Mouse (Mus musculus) heart, adult 8-10 months (tissue): ENCODE results near the gene 2810459M11Rik. TPM values are rescaled to one million over a fixed set of nuclear protein-coding genes. Genes with fewer than 3 reads are reported as not detected.
A peak's percentile ranks its signal among the peaks of the same experiment; 100 is the strongest.
"Not testable (repeated sequence)": the region's sequence is repeated elsewhere in the genome, so short reads cannot be mapped to it uniquely, and the experiment has no call there.

Experiments used
- DNase-seq: peaks from one replicate; pipeline ENCODE4 v3.0.0; 2022; ENCODE audit warnings: low spot score
- total RNA-seq, 4 experiments: library from RNA; stranded (reverse); gene quantifications; 2 replicates each; pipeline ENCODE4 v1.2.4; 2022

2810459M11Rik gene
- not detected for total RNA-seq

DNA sequence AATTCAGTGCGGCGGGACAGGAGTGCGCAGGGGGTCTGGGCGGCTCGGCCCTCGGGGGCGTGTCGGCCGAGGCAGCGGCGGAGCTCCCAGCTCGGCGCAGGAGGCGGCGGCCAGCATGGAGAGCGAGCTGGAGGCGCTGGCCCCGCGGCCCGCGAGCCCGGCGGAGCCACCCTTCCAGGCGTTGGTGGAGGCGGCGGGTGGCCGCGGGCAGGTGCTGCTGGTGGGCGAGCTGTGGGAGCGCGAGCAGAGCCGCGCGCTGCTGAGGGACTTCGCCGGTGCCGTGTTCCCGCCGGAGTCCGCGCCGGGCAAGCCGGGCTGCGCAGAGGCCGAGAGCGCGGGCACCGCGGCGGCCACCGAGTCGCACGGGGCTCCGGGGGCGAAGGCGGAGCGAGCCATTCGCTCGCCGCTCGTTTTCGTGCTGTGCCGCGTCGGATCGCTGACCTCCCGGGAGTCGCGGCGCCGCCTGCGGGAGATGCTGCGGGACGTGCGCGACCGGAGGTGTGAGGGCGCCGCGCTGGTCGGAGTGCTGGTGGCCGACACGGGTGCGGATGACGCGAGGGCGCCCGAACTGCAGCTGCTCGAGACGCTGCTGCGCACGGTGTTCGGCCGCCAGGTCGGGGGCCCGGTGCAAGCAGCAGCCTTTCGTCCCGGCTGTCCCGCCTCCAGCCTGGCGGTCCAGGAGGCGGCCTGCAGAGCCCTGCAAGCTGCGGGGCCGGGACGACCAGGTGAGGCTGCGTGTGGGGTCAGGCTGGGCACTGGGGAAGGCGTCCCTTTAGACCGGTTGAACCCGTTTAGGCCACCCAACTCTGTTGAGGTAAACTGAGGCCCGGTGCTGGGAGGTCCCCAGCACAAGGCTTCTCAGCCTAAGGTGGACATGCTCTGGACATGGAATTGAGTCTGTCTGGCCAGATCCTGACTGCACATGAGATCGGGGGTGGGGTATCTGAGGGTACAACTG is at the start of gene 2810459M11Rik:
TSS of gene 2810459M11Rik (plus strand) at position 16 of the 958 bp plus-strand sequence.
- DNase-seq = no peak

DNA sequence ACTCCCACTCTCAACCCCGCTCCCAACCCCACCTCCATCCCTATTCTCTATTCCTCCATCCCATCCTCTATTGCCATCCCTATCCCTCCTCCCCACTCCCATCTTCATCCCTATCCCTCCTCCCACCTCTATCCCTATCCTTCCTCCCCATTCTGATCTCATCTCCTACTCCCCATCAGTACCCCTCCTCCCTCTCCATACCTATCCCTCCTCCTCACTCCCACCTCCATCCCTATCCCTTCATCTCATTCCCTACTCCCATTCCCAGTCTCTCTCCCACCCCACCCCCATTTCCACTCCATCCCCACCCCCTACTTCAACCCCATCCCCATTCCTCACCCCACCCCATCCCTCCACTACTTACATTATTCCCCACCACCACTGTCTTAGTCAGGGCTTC is 48.4 kb upstream of the 2810459M11Rik start:
- no peak for DNase-seq

GRCm38 (mm10) chr1:85998012-85998411 is 47.7 kb upstream of the 2810459M11Rik start:
- DNase-seq = no peak

- no peak for DNase-seq
Measured at GRCm38 (mm10) chr1:85999853-86000570, 45.7 kb upstream of the 2810459M11Rik start.

- no peak for DNase-seq
Measured at GRCm38 (mm10) chr1:86005540-86005939, 40.1 kb upstream of the 2810459M11Rik start.

- no peak for DNase-seq
Measured at GRCm38 (mm10) chr1:86006040-86006439, 39.6 kb upstream of the 2810459M11Rik start.

DNA sequence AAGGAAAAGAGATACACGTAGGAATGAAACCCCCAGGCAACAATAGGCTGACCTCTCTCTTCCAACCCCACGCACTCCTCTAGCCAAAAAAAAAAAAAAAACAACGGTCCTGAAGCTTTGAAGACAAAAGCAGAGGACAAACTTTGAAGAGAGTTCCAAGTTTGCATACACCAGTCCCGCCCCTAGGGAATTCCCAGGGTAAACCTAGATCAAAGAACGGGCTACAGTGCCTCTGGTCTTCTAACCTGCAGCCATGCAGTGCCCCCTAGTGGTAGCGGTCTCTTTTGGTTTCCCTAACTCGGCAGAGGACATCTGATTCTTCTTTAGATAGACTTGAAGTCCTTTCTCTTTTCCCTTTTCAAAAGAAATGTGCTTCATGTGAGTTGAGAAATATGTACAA is 37.9 kb upstream of the 2810459M11Rik start:
- DNase-seq = peak; percentile 84

GRCm38 (mm10) chr1:86015758-86016157 is 29.9 kb upstream of the 2810459M11Rik start:
- DNase-seq = not testable (repeated sequence)

GRCm38 (mm10) chr1:86016516-86016915 is 29.1 kb upstream of the 2810459M11Rik start, which contains the start of gene Spata3:
TSS of gene Spata3 (plus strand) at chr1:86016816.
- DNase-seq = no peak

DNA sequence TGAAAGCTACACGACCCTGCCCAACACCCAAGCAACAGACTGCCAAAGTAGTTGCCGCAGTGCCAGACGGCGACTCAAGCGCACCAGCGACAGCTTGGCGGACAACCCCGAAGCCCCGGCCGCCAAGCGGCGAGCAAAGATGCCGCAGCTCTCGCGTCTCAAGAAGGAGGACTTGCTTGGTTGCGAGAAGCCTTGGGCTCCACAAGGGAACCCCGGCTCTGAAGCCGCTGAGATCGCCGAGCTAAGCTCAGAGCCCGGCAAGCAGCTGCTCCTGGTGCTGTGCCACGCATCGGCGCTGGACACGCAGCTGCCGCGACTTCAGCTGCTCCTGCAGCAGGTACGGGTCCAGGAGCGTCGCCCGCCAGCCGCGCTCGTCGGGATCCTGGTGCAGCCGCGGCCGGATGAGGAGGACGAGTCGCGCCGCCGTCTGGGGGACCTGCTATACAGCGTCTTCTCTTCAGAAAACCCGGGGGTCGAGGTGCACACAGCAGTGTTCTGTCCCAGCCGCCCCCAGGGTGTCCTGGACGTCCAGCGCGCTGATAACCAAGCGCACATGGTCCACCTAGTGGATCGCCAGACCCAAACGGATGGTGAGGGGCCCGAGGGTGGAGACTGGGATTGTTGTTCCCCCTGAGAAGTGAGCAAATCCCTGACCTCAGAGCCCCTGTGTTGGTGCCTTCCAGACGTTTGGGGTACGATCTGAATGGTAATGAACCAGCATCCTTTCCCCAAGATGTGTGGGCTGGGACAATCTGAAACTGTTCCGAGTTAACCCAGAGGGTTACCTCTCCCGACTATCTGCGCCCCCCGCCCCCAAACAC is 27.2 kb upstream of the 2810459M11Rik start:
- no peak for DNase-seq

DNA sequence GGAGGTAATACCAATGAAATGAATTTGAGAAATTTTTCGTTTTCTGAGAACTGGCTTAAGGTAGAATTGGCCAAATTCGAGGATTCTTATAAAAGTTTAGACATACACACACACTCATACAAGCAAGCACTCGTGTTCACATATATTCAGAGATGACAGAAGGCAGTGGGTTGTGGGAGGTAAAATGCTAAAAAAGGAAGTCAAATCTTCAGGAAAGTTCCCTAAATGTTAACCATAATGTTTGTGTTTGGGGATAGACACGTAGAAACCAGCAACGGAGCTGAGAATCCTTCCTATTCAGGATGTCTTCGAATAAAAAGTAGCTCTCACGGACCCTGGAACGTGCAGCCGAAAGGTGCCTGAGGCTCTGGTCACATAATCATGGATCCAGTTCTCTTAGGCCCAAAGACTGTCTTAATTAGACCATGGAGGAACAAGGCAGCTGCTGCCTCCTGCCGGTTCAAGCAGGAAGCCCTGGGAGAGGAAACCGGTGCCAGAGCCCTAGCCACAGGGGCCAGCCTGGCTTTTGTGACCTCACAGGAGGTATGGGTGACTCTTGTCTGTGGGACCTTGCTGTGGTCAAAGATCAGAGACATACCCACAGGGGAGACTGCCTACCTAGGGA is 24.2 kb upstream of the 2810459M11Rik start:
- DNase-seq = no peak

DNA sequence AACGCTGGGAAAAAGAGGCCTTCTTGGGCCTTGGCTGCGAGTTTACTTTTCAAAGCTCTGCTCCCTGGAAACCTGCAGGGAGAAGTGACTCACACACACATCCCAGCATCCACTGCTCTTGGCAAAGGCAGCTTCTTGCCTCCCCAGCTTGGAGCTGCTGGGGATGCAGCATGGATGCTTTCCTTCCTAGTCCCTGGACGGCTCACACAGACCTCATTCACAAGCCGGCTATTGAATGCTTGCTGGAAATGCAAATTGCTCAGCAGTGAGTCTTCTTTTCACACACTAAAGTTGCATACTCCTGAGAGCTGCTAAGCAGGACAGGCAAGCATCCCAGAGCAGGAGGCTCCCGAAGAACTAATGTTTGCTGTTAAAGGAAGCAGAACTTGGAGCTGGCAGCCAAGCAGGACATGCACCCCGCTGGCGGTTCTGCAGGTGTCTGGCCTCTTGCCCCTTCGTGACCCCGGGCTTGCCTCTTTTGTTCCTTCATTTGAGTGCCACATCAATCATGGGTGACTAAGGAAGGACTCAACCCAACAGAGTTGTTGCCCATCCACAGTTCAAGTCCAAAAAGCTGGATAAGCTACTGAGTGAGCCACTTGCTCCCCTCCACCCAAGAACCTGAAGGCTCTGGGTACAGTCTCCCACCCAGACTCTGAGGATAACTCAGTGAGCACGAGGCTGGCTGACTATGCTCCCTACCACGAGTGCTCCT is 13.2 kb upstream of the 2810459M11Rik start:
- no peak for DNase-seq

DNA sequence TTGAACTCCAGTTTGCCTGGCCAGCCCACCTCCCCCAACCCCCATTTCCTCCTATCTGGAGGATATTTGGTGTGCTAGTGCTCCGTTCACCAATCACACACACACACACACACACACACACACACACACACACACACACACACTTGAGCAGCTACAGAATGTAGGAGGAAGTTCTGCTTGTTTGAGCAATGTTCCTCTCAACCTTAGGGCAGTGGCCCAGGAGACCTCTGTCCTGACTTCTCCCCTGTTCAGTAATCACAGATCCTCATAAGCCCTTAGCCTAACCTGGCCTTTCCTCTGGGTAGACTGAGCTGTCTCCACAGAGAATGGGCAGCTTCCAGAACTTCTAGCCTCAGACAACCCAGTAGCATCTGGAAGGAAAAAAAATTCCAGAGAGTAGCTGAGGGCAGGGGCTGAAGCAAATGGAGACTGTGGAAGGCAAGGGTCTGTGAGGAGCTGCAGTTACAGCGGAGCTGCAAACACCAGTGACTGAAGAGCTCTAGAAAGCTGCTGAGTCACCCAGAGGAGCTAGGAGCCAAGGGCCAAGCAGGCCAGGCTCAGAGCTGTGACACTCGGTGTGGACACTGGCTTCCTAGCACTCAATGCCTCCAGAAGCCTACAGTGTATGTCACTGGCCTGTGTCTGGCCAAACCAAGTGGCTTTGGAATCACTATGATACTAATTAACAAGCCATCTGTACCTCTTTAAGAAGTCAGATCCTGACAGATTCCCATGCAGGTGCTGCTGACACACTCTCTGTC is 7.3 kb upstream of the 2810459M11Rik start:
- peak; percentile 40 for DNase-seq

- no peak for DNase-seq
Measured at GRCm38 (mm10) chr1:86040131-86040530, 5.5 kb upstream of the 2810459M11Rik start.

DNA sequence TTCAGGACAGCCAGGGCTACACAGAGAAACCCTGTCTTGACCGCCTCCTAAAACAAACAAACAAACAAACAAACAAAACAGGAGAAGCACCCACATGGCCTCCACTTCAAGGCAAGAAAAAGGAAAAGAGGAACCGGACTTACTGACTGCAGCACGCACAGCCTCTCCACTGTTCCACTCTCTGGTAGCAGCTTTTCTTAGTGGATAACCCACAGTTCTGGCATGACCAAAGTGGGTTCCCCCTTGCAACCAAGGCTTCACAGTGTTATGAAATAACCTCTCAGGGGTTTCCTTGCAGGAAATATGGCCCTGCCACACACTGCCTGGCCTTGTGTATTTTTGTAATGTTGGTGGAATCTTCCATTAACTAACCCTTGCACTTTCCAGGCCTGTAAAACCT is 4.8 kb upstream of the 2810459M11Rik start:
- DNase-seq = no peak

- DNase-seq = no peak
Measured at GRCm38 (mm10) chr1:86045056-86045455, 607 bp upstream of the 2810459M11Rik start.

DNA sequence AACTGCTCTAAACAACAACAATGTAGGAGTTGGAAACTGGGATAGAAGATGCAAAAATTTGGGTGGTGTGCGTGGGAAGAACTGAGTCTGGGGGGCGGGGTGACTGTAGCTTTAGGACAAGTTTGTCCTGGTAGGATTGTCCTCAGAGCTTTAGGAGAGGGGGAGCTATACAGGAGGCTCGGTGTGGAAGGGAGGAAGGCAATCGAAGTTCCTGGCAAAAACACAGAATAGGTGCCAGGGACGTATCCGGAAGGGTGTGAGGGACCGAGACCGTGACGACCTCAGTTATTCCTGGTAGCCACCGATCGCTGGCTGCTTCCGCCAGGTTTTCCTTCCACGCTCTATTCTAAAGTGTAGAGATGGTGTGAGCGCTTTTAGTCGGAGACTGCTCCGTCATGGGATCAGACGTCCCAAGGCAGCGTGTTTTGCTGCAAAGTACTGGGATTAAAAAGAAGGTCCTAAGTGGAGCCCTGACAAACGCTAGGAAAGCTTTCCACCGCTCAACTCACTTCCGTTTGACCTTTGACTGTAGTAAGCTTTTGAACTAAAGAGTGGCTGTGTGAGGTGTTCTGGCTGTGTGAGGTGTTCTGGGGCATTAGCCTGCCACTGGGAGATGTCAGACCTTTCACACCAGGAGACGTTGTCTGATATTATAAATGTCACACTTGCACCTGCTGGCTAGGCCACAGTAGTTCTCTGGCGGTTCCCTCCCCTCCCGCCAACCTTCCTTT is 1.3 kb downstream of the 2810459M11Rik start:
- DNase-seq = no peak

DNA sequence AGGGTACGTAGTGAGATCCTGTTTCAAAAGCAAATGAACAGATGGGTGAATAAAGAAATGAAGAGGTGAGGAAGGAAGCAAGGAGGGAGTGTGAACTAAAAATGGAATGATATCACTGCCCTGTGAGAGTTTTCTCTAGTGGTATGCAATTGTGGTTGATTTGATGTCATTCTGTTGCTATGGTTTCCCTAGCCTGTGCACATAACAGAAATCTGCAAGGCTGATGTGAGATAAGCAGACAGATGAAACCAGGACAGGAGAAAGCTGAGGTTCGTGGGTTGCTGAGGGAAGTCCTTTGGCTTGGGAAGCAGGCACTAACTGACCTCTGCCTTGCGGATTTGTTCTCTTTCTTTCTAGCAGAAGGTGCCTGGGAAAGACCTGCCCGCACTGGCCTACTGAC is 2.6 kb downstream of the 2810459M11Rik start:
- no peak for DNase-seq

DNA sequence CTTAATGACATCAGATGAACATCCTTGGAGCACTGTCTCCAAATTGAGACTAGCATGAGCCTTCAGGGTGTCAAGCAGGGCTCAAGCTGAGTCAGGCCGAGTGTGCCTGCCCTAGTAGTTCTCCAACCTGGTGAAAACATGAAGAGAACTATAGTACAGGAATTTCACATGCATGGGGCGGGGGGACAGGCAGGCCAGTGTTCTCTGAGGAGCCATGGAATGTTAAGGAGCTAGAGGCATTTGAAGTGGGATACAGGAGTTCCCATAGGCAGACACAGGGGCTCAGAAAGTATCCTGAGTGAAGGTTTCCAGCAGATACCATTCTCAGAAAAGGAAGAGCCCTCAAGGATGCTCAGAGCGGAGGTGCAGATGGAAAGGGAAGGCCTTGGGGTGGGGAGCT is 3.1 kb downstream of the 2810459M11Rik start:
- DNase-seq = no peak
